Mouse (Mus musculus) naive thymus-derived CD4-positive, alpha-beta T cell, adult 2 months (primary cell): ENCODE data around the gene Gprc5b.

Experiments
- DNase-seq: peaks from one replicate; pipeline ENCODE4 v3.0.0-alpha.2; 2011; ENCODE audit warnings: low read depth

Gene Gprc5b

DNA sequence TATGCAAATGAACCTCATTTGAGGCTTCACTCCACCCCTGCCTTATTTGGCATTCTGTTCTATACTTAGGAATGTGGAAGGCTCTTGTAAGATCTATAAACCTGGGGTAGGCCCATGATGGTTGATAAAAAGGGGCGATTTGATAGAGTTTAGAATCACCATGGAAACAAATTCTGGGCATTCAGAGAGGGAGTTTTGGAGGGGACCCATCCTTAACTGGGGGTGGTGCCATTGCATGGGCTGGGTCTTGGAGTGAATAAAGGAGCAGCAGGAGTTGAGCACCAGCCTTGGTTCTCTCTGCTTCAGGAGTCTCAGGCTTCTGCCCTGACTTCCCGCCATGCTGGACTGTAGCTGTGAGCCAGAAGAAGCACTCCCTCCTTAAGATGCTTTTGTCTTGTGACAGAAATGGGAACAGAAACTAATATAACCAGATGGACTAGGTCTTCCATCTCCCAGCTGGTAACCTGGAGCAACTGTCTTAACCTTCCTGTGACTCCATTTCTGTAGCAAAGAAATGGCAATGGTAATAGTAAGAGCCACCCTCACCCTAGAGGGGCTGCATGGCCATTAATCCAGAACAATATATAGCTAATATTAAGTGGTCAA is 46.2 kb downstream of the Gprc5b start:
- DNase-seq = no peak

DNA sequence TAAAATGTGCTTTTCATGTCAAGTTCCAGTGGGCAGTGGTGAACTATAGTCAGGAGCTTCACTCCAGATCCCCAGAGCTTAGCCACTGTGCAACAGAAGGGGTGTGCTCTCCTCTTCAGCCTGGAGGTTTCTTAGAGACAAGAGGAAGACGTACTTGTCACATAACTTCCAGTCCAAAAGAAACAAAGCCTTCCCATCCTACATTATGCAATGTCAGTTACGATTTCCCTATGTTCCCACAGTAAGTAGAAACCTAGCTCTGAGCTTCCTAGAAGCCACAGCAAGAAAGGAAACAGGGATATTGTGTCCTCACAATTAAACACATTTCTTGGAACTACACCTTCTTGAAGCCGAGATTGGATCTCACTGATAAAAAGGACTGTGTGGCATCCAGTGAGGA is 47.8 kb downstream of the Gprc5b start:
- no peak for DNase-seq

- DNase-seq = no peak
Observed at GRCm38 (mm10) chr7:118944884-118945283, 50.1 kb downstream of the Gprc5b start.

GRCm38 (mm10) chr7:118943170-118943569 is 51.8 kb downstream of the Gprc5b start:
- no peak for DNase-seq

- no peak for DNase-seq
Observed at GRCm38 (mm10) chr7:118942297-118942696, 52.7 kb downstream of the Gprc5b start.

GRCm38 (mm10) chr7:118937469-118938387 is 57.3 kb downstream of the Gprc5b start:
- DNase-seq = no peak

DNA sequence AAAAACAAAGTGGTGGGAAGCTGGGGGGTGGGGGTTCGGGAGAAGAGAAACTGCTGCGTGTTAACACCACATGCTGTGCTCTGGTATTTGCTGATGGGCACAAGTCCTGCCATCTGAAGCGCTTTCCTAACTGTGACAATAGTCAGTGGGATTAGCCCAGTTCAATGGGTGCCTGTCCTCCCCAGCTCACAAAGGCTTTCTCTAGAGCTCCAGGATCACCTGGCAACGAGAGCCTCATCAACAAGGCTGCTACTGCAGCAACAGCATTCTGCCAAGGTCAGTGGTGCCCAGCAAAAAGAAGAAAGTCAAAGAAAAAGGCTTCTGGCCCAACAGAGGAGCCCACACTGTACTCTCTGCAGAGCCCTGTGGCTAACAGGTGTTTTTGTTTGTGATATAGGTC is 58.2 kb downstream of the Gprc5b start:
- DNase-seq = no peak

GRCm38 (mm10) chr7:118935306-118935705 is 59.7 kb downstream of the Gprc5b start:
- DNase-seq = no peak

GRCm38 (mm10) chr7:118931502-118932395 is 63.3 kb downstream of the Gprc5b start:
- no peak for DNase-seq

DNA sequence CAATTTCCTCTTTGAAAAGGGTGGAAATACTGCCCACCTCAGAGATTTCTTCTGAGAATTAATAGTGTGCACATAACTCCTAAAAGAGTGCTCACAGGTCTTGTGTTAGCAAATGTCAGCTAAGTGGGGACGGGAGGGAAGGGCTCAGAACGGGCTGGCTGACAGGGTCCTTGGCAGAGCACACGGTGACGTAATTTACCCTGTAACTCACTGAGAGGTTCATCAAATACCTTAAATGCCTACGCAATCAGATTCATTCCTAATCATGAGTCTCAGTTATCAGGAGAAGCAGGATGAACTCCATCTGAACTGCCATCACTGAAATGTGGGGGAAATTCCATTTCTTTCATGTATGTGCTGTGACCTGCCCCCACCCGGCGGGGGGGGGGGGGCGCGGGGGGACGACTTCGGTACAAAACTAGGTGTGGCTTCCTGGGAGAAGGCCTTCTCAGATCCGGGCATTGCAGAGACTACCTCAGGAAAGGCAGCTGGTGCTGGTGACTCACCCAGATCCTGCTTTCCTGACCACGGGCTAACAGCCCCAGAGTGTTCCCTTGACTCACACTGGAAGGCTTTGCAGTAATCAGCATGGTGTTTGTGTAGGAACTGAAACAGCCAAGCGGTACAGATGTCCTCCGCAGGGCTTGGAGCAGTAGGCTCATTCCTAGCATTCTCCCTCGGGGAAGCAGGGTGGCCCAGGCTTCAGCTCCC is 65.3 kb downstream of the Gprc5b start:
- DNase-seq = no peak

GRCm38 (mm10) chr7:118928916-118929315 is 66.1 kb downstream of the Gprc5b start:
- DNase-seq = no peak

DNA sequence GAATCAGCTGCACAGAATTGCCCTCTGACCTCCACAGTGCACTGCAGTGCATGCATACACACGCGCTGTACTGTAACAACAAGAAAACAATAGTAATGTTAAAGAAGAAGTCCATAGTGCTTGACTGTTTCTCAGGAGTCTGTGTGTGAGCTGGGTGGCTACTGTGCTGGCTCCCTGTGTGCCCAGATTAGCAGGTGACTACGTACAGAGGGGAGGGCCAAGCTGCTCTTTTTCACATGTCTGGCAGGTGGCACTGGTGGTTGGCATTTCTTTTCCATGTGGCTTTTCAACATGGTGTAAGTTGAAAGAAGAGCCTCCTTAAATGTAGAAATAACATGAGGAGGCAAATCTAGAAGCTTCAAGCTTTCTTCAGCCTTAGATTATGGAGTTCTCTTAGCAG is 66.7 kb downstream of the Gprc5b start:
- no peak for DNase-seq

- no peak for DNase-seq
Observed at GRCm38 (mm10) chr7:118927279-118927678, 67.7 kb downstream of the Gprc5b start.

DNA sequence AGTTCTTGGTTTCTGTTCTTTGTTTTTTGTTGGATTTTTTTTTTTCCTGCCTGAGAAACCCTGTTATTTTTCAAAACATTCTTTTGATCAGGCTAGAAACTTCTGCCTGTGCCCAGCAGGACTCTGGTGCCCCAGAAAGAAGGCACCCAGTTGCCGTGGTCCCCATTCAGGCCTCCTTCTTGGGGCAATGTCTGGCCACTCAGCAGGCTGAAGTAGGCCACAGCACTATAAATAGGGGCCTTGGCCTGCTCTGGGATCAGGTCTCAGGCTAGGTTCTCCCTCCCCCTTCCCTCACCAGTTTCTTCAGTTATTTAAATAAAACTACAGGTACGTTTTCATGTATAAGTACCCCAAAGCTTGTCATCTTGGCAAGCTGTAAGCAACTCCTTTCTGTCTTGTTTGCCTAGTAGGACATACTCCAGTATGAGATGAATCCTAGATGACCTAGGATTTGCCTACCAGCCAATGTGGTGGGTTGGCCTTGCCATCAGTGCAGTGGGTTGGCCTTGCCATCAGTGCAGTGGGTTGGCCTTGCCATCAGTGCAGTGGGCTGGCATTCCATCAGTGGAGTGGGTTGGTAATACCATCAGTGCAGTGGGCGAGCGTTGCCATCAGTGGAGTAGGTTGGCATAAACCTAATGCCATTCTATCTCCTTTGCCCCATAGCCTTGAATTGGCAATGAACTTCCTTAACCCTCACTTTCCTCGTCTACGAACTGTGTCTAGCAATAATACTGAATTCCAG is 68.3 kb downstream of the Gprc5b start:
- no peak for DNase-seq

DNA sequence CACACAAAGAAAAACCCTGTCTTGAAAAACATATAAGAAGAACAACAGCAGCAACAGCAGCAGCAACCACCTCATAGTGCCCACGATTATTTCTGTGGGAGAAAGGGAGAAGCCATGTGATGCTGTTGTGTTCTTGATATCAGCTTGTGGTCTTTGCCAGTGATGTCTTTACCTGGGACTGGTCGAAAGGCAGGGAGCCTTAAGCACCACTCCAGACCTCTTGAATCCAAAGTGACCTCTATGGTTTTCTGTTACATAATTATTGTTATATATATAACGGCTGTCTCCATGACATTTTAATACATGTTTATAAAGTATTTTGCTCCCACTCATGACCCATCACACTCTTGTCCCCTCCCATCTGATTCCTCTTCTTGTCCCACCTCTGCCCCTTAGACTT is 69.5 kb downstream of the Gprc5b start:
- DNase-seq = no peak

GRCm38 (mm10) chr7:118922441-118923202 is 72.4 kb downstream of the Gprc5b start:
- peak; percentile 34 for DNase-seq
